Mouse (Mus musculus) liver, embryonic 14 days (tissue): Measurements from ENCODE around the gene Gm17655. TPM values are rescaled to one million over a fixed set of nuclear protein-coding genes. Genes with fewer than 3 reads are reported as not detected.

ENCODE experiments used
- polyA plus RNA-seq: library from polyadenylated mRNA; depleted of rRNA; stranded (reverse); fragments of >200 nt; gene quantifications from 2 replicates; pipeline ENCODE4 v1.2.3, GENCODE M21; 2012; rRNA removed

Gene Gm17655
- 0.83 and 1.2 TPM in 2 replicates for polyA plus RNA-seq

GRCm38 (mm10) chr5:110072413-110072812 is at the start of gene Gm17655:
Gm17655 (minus strand) TSS chr5:110072513.

DNA sequence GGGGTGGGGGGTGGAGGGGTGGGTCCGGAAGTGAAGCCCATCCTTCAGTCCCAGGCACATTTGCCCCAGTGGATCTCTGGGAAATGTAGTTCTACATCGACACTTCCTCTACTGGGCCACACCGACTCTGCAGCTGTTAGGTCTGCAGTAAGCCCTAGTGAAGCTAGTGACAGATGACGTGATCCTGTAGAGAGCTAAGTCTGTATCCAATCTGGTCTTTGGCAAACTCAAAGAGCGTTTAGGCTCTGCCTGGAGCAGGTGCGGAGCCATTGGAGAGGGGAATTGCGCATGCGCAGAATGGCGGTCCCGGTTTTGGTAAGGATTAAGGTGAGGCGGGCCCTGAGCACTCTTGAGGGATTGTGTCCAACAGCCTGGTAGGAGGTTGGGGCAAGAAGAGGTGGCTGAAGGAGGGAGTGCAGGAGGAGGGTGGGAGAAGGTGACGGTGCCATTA is 37.7 kb upstream of the Gm17655 start, which contains the start of gene Zfp605:
Gene Zfp605, plus strand, starts transcription at position 102 of the 451 bp plus-strand sequence.

DNA sequence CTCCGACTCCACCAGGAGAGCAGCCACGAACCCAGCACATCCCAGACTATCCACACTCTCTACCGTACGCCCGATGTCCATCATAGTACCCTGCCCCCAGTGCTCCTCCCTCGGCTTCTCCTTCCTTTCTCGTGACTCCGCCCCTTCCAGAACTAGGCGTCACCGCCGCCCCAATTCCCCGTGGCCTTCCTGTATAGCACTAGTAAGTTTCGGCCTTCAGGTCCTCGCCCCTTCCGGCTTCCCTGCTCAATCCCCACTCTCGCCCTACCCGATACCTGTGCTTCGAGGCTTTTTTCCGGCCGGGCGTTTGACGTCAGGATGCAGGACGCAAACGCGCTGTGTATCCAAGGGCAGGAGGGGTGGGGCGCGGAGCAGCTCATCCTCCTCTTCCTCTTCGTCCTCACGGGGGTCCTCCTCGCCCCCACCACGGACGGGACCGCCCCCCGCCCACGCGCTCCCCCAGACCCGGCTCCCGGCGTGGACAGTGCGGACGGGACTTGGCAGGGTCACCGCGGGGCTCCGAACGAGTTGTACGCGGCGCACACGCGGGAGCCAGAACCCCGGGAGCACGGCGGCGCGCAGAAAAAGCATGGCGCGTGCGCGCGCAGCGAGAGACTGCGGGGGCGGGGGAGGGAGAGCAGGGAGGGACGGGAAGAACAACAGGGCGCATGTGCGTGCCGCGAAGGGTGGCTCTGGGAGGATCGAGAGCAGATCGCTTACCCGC is 35.4 kb upstream of the Gm17655 start, which contains the start of gene Gtpbp6:
Gene Gtpbp6, minus strand, starts transcription at position 617 of the 724 bp plus-strand sequence.

GRCm38 (mm10) chr5:110099656-110100580 is 27.6 kb upstream of the Gm17655 start, which contains the start of gene Plcxd1:
Plcxd1 (plus strand) TSS chr5:110099969.

GRCm38 (mm10) chr5:110094030-110094846 is 21.9 kb upstream of the Gm17655 start, which contains the start of gene Gm35315:
Gm35315 (minus strand) TSS chr5:110094420.

Other genes with a start within 250 kb of the Gm17655 start
- 0.02 TPM in 2 replicates for gene Gm15446, start 149.1 kb downstream of the Gm17655 start, polyA plus RNA-seq
- gene Zfp932, start 76.0 kb downstream of the Gm17655 start, polyA plus RNA-seq, result 5.0 and 5.3 TPM in 2 replicates
- 0.84 and 0.86 TPM in 2 replicates for gene Gm35315, start 21.9 kb upstream of the Gm17655 start, polyA plus RNA-seq
- gene Plcxd1, start 27.5 kb upstream of the Gm17655 start, polyA plus RNA-seq, result 0.07 and 0.18 TPM in 2 replicates
- 17.9 and 19.1 TPM in 2 replicates for gene Gtpbp6, start 35.7 kb upstream of the Gm17655 start, polyA plus RNA-seq
- 0.68 and 0.84 TPM in 2 replicates for gene Zfp605, start 37.6 kb upstream of the Gm17655 start, polyA plus RNA-seq
- 14.7 and 16.9 TPM in 2 replicates for gene Chfr, start 63.3 kb upstream of the Gm17655 start, polyA plus RNA-seq
- 5.0 and 5.1 TPM in 2 replicates for gene Golga3, start 104.2 kb upstream of the Gm17655 start, polyA plus RNA-seq
- gene Ankle2, start 158.5 kb upstream of the Gm17655 start, polyA plus RNA-seq, result 5.9 and 7.0 TPM in 2 replicates
- 17.6 and 20.1 TPM in 2 replicates for gene Pgam5, start 197.4 kb upstream of the Gm17655 start, polyA plus RNA-seq
- gene Pxmp2, start 213.7 kb upstream of the Gm17655 start, polyA plus RNA-seq, result 14.8 and 17.5 TPM in 2 replicates
- gene Pole, start 213.8 kb upstream of the Gm17655 start, polyA plus RNA-seq, result 14.8 and 18.5 TPM in 2 replicates